Mouse (Mus musculus): ENCODE data around the gene Cdkl3.

The Cdkl3 gene

DNA sequence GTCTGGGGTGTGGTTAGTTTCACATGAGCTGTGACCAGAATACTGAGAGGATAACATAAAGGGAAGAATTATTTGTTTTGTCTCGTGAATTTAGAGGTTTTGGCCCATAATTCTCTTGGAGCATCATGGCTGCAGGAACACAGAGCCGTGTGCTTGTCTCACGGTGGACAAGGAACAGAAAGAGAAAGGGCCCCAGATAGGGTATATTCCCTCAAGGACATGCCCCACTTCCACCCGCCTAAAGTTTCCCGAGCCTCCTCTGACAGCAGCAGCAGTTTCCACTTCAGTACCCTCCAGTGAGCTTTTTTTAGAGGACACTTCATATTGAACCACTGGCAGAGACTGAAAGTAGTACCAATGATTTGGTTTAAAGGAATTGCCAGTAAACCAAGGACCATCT, 7.5 kb downstream of the Cdkl3 start:
- DNase-seq (ENCODE audit: low read depth, low spot score) = no peak

DNA sequence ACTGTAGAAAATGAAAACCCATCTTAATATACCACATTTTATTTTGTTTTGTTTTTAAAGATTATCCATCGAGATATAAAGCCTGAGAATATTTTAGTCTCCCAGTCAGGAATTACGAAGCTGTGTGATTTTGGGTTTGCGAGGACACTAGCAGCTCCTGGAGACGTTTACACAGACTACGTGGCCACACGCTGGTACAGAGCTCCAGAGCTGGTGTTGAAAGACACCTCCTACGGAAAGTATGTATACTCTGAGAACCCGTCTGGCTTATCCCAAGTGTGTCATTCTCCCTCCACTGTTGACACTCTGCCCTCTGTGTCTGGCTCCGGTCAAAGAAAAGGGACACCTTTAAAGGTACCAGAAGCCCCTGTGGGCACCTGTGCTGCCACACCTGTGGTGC, 14.2 kb downstream of the Cdkl3 start:
- DNase-seq (ENCODE audit: low read depth, low spot score) = no peak

DNA sequence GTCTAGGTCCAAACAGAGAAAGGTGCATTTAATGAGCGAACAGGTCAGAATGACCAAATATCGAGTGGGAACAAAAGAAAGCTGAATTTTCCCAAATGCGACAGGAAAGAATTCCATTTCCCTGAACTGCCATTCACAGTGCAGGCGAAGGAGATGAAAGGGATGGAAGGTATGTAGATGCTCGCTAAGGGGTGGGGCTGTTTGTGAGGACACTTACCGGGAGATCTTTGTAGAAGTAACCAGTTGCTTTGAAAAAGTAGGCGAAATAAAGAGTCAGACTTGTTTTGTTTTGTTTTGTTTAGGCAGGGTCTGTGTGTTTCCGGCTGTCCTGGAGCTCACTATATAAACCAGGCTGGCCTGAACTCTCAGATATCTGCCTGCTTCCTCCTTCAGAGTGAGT, 28.3 kb downstream of the Cdkl3 start:
- DNase-seq (ENCODE audit: low read depth, low spot score) = no peak

DNA sequence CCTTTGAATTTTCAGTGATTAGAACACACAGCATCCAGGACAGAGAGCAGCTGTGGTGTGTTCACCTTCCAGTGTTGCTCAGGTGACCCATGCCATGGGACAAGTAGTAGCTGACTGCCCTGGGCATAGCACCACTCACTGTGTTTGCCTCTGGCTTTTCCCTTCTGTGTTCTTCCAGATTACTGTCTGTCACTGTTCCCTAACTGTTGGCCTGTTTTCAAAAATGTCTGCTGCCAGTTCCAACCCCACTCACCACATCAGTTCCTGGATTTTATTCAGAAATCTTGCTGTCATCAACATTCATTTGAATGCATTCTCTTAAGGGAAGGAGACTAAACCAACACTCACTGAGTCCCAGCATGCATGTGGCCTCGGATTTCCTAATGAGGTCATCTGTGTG, 29.9 kb downstream of the Cdkl3 start:
- DNase-seq (ENCODE audit: low read depth, low spot score) = no peak

DNA sequence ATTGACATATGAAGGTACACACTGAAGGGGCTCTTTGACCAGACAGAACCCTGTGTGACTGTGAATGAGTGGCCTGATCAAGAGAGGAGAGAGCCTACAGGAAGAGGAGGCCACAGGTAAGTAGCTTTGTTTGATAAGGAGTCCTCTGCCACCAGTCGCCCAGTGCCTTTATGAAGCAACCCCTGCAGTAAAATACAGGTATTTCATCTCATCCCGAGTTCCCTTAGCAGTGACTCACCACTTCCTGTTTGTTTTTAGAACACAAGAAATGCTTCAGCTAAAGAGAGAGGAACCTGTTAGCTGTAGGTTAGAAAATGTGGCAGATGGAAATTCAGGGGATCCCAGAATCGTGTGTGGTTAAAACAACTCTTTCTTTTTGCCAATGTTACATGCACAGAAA, 31.9 kb downstream of the Cdkl3 start:
- no peak for DNase-seq (ENCODE audit: low read depth, low spot score)

DNA sequence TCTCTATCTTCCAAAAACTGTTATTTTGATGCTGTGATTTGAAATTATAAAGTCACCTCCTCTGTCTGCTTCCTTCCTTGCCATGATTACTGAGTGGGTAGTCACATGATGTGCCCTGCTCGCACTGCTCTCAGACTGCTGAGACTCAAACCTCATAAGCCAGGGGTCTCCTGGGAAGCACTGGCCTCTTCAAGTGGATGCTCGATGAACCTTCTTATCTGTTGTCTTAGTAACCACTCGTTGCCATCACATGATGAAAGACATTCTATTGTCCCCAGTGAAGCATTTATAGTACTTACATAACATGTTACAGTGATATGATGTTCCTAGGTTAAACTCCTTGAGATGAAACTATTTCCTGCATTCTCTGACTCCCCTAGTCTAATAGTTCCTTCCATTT, 33.6 kb downstream of the Cdkl3 start:
- no peak for DNase-seq (ENCODE audit: low read depth, low spot score)

DNA sequence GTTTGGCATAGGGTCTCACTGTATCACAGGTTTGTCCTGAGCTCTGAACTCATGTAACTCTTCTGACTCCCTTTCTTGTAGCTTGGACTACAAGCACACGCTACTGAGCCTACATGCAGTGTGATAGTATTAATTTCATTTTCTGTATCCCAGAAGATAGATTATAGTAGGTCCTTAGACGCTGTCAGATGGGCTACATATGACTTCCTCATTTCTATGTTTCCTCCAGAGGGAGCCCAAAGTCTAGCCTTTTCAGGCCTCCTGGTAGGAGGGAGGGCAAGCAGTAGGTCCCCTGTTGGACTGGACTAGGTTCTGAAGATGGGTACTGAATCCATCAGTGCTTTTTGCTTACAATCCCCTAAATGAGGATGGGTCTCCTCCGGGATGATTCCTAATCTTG, 39.2 kb downstream of the Cdkl3 start:
- DNase-seq (ENCODE audit: low read depth, low spot score) = no peak

DNA sequence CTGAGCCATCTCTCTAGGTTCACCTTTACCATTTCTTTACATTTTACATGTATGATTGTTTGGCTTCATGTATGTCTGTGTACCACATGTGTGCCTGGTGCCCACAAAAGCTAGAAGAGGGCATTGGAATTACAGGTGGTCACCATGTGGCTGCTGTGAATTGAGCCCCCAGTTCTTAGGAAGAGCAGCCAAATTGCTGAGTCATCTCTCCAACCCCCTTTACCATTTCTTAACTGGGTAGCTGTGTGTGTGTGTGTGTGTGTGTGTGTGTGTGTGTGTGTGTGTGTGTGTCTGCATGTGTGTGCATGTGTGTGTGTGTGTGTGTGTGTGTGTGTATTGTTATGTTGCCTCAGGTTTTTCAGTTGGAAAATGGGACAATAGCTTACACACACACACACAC, 40.1 kb downstream of the Cdkl3 start:
- DNase-seq (ENCODE audit: low read depth, low spot score) = no peak

DNA sequence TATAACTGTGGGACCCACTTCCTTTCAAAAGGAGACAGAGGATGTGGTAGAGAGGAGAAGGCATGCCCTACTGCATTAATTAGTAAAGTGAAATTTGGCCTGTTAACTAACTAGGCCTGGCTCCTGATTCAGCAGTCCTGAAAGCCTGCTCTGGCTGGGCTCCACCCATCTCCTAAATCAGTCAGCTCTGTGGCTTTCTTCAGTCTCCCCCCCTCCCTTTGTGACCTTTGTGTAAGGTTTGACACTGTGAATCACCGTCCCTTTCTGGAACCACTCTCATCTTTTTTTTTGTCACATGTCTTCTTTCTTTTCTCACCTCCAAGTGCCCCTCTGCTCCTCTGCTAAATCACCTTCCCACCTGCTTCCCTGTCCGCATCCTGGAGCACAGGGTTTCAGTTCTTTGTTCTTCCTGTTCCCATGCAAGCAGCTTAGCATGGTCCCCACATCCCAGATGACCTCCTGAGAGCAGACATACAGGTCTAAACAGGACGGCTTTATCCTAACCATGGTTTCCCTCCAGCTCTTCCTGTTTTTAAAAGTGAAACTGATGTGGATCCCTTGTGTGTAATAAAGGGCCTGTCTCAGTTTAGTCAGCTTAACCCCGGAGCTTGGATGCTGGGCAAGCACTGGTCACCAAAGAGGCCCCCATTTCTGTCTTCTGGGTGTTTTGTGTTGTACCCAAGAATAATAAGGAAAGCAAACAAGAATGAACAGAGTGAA, 42.6 kb downstream of the Cdkl3 start:
- DNase-seq (ENCODE audit: low read depth, low spot score) = peak; percentile 20

DNA sequence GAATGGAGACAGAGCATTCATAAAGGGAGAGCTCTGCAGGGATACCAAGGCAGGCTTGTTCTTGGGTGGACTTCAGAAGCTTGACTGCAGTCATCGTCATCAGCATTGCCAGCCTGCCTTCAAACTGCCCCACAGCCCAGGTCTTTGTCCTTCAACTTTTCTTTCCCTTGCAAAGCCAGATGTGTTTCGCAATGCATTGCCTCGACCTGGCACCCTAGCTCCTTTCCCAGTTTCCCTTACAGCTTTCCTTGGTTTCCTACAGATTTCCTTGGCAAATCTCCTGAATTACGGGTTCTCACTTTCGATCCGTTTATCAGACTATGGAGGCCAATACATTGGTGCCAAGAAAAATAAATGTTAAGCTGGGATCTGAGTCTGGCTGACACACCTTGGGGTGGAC, 49.4 kb downstream of the Cdkl3 start:
- no peak for DNase-seq (ENCODE audit: low read depth, low spot score)

DNA sequence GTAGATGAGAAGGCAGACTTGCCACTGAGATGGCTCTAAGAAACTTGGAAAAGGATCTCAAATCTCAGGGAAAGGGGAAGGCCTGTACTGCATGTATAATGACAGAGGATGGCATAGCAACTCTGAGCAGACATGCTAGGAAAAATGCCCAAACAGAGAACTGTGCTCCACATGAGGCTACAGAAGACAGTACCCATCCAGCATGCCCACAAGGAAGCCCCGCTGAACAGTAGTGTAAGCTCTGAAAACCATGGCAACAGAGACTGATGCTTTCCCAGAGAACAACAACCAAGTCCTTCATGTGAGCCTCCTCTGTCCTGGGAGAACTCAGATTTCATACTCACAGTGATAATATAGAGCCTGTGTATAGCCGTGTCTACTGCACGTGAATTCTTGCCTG, 50.7 kb downstream of the Cdkl3 start:
- no peak for DNase-seq (ENCODE audit: low read depth, low spot score)

DNA sequence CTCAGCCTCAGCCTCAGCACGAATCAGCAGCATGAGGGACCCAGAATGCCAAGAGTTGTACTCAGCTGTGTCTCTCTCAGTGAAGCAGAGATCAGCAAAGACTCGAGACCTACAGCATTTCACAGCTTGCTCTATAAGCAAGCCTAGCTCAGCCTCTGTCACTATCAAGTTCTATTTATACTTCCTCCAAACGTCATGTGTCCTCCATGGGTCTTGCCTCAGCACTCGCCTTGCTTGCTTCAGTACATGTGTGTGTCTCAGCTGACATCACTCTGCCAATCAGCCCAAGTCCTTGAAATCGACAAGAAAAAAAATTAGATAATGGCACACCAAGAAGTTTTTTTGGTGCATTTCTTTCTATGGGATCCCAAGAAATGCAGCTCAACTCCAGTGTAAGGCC, 52.2 kb downstream of the Cdkl3 start:
- DNase-seq (ENCODE audit: low read depth, low spot score) = no peak

DNA sequence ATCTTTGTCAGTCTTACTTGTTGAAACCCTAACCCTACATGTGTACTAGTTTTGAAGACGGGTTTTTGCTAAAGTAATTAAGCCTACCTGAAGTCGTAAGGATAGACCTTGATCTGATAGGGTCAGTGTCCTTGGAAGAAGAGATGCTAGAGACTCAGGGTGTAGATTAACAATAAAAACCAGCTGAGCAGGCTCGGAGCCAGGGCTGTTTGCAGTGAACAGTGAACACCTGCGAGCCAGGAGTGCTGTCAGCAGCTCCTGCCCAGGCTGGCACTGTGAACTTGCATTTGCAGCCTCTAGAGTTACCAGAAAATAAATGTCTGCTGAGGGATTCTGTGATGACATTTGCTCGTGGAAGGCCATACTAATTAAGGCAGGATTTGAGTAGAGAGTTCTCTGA, 55.0 kb downstream of the Cdkl3 start:
- no peak for DNase-seq (ENCODE audit: low read depth, low spot score)

DNA sequence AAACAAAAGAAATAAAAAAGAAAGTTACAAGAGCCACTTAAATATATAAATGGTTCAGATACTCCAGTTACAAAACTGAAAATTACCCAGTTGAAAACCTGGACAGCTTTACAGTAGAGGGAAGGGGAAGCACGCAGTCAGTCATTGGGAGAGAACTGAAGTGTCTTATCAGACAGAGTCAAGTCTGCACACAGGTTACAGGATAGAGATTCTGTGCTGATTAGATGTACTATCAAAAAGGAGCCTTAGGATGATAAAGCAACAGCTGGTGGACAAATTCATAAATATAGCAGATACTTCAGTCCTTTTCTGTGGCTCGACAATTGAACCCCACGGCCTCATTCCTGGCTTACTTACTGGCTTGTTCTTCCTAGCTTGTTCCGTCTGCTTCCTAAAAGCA, 56.3 kb downstream of the Cdkl3 start:
- no peak for DNase-seq (ENCODE audit: low read depth, low spot score)

DNA sequence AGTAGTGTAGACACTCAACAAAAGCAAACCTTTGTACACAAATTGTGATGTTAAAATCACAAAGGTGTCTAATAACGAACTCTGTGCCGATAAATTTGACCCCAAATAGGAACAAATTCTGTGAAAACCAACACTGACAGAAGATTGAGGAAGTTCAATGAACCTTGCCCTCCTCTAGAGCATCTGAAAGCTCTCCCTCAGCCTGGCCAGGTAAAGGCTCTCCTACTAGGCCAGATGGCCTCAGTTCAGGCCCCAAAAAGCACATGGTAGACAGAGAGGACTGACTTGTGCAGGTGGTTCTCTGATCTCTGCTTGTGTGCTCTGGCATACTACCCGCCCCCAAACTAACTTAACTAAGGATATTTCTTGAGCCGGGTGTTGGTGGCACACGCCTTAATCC, 58.4 kb downstream of the Cdkl3 start:
- DNase-seq (ENCODE audit: low read depth, low spot score) = no peak

DNA sequence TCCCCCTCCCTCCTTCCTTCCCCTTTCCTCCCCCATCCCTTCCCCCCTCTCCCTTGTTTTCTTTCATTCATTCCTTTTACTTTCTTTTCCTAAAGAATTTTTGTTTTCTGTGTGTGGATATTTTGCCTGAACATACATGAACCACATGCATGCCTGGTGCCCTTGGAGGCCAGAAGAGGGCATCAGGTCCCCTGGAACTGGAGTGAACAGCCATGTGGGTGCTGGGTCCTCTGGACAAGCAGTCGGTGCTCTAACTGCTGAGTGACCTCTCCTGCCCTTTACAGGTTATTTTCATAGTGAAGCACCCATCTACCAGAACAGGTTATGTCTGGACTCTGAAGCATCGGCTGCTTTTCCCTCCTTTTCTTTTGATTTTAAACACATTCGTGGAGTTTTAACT, 60.4 kb downstream of the Cdkl3 start:
- no peak for DNase-seq (ENCODE audit: low read depth, low spot score)

DNA sequence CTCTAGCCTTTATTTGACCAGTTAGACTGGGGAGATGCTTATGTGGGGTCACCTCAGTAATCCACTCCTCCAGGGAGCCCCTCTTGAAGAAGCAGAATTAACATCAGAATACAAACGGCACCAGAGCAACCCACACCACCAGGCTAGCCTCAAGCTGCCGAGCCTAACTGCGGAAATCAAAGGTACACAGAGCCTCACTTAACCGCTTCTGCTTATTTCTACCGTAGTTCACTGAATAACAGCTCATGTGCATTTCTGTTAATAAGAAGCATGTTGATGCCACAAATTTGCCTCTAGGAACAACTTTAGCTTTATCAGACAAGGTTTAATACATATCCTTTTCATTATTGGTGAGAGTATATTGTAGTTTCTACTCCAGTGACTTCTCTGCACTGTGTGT, 61.8 kb downstream of the Cdkl3 start:
- no peak for DNase-seq (ENCODE audit: low read depth, low spot score)

DNA sequence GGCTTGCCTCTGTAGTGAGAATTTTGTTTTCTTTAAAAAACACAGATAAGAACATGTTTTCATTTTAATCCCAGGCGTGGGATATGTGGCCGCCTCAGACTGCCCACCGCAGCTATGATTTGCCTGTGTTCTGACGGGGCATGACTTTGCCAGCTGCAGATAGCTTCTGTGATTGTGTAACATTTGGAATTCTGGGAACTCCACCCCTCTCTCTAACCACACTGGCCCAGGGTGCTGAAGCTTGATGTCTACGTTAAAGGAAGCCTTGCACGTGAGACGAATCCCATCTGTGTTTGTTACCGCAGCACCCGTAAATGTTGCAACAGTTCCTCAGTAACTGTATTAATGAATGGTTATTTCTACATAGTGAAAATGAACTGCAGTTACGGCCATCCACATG, 67.7 kb downstream of the Cdkl3 start:
- DNase-seq (ENCODE audit: low read depth, low spot score) = no peak

DNA sequence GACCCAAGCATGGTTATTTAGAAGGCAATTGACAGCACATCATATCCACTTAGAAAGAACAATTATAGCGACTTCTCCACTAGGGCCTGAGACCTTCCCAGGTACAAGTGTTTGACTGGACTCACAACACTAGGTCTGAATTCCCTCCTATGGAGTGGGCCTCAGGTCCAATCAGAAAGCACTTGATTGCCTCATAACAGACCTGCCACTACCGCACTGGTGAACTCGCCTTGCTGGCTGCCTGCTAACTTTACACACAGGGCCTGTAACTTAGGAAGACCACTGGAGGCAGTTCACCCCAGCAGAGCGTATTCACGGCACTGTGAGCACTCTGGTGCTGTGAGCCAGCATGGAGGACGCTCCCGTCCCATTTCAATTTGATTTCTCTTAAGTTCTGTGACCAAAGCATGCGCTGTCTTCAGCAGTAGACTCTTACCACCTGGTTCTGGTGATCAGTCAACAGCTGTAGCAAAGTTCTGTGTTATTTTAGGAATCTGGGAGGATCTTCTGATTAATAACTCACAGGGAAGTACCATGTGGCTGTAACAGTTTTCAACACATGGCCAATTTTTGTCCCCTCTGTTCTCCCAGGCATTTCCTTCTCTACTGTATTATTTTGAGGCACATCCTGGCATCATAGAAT, 69.6 kb downstream of the Cdkl3 start:
- no peak for DNase-seq (ENCODE audit: low read depth, low spot score)

DNA sequence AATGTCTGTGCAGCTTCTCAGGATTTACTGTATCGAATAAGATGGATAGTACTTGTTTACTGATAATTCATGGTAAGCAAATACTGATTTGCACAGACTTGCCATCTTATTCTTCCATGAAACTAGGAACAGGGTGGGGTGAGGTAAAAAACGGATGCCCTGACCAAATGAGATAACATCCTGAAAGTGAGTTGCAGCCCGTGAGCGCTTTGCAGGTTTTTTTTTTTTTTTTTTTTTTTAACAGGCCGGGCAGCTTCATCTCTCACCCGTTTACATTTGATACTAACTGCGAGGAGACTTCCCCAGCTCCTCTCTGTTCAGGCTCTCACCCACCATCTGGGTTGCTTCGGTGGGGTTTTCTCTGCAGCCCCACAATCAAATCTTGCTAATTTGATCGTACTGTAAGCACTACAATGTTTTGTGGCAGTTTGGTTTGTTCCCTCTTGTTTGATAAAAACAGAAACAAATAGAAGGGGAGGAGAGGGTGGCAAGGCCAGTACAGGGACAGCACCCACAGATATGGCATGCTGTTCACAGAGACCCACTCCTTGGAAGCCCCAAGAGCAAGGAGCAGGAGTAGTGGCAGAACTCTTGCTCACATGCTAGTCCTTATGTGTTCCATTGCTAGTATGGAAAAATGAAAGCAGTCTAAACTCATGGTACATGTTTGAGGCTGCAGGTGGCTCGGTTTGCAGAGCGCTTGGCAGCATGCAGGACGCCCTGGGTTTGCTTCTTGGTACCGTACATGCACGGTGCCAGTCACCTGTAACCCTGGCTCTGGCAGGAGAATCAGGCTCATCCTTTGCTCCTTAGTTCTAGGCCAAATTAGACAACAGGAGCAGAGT, 70.8 kb downstream of the Cdkl3 start:
- no peak for DNase-seq (ENCODE audit: low read depth, low spot score)

DNA sequence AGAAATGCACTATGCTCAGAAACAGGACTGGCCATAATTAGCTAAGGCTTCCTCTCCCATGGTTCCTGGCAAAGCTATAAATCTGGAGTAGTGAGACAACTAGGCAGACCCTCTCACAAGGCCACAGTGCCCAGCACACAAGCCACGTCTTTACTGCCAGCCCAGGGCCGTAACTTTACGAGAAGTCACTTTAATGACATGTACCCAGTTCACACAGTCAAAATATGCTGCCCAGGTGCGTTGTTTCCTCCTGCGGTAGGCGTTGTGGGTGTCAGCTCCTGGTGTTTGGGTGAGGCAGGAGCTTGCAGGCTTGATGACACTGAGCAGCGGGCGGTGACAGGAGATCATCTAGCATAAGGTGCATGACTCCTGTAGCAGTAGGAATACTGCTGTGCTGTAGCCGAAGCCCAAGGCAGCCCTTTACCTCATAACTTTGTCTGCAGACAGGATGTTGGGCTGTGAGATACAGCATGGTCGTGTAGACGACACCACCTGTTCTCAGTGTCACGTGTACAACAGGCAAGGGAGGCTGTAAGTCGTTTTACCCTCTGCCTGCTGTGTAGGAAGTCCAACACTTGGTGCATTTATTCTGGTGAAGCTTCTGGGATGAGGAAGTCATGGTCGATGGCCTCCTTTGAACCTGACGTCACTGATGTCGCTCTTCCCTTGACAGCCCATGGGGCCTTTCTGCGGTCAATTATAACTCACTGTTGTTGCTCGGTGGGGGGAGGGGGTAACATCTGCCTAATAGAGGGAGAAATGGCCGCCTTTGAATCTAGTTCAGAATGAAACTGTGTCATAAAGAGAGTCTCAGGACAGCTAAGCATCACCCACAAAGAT, 72.0 kb downstream of the Cdkl3 start:
- DNase-seq (ENCODE audit: low read depth, low spot score) = no peak

DNA sequence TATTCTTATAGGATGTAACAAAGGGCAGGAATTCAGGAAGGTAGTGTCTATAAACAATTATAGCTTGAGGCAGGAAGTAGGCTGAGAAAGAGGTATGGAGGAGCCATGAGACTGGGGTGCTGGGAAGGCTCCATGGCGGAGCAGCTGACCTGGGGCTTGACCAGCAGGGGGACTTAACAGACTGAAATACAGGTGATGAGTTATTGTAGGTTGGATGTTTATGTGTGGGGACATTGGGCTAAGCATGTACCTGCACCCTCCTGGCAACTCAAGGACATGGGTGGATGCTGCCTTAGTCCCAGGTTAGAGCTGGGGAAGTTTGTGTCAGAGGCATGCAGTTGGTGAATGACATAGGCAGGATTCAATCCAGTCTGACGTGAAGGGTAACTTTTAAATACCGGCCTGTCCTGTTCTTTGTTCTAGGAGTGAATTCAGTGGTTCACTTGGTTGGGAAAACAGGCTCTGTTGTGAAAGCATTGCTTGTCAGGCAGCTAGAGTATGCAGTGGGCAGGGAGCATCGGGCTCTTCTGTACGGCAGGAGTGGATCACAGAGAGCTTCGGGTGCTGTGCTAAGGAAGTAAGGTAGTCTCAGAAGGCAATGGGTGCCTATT, 72.8 kb downstream of the Cdkl3 start:
- DNase-seq (ENCODE audit: low read depth, low spot score) = no peak

Data from mesoderm, embryonic 11.5 days (tissue).